Mouse (Mus musculus) lung, adult 2 months (tissue): ENCODE data around the gene Gabpa.

ENCODE experiments used
- CTCF ChIP-seq: fragments of 200-500 bp; IDR thresholded peaks from 2 replicates; pipeline ENCODE4 v1.5.1; 2011; ENCODE audit warnings: mild to moderate bottlenecking, low read length, control low read depth; ENCODE audit not compliant: insufficient read depth
- POLR2A ChIP-seq: fragments of 200-500 bp; IDR thresholded peaks from 2 replicates; pipeline ENCODE4 v1.6.1; 2011; ENCODE audit warnings: low read depth, mild to moderate bottlenecking, control low read depth, low read length, borderline replicate concordance; ENCODE audit errors: extremely low read depth

GRCm38 (mm10) chr16:84784966-84785365 is 49.8 kb upstream of the Gabpa start:
- TF ChIP-seq POLR2A (no peak), CTCF (no peak)
